Mouse (Mus musculus): ENCODE data around the gene A2ml1. TPM values are rescaled to one million over a fixed set of nuclear protein-coding genes. Genes with fewer than 3 reads are reported as not detected.

The A2ml1 gene
- polyA plus RNA-seq, 1 experiment from 2014 or later: not detected

- no peak overlapping the region for H3K27ac ChIP-seq (ENCODE audit: low read depth, low read length)
- ATAC-seq (replicated peaks; ENCODE audit: low FRiP score) (no peak), DNase-seq (ENCODE audit: low spot score) (no peak)
- no peak overlapping the region for H3K4me3 ChIP-seq (ENCODE audit: low read depth, low read length)
- H3K36me3 ChIP-seq (ENCODE audit: control insufficient read depth, insufficient read depth, low read length): no peaks in the 10 kb centered on the region
- H3K9me3 ChIP-seq (ENCODE audit: control insufficient read depth, low read length): no peaks in the 10 kb centered on the region
- H3K4me2 ChIP-seq (ENCODE audit: low read depth, low read length, severe bottlenecking): no peak overlapping the region
- no peak overlapping the region for H3K9ac ChIP-seq (ENCODE audit: low read length)
- WGBS: 88% methylated on average over 13 of the region's 13 CpGs
- H3K4me1 ChIP-seq (replicated peaks; ENCODE audit: control insufficient read depth, insufficient read depth, low read length): no peaks in the 10 kb centered on the region
- no peaks in the 10 kb centered on the region for H3K27me3 ChIP-seq (ENCODE audit: control insufficient read depth, insufficient read depth, low read length)
These were observed 38.2 kb downstream of the A2ml1 start for GRCm38 (mm10) chr6:128543226-128543625.

GRCm38 (mm10) chr6:128535250-128535649 is 46.2 kb downstream of the A2ml1 start:
- no peaks in the 10 kb centered on the region for H3K36me3 ChIP-seq (ENCODE audit: control insufficient read depth, insufficient read depth, low read length)
- 93% methylated on average over 2 of the region's 2 CpGs for WGBS

GRCm38 (mm10) chr6:128533296-128533695 is 48.1 kb downstream of the A2ml1 start:
- no peak for ATAC-seq (replicated peaks; ENCODE audit: low FRiP score)

More at GRCm38 (mm10) chr6:128535250-128535649, 46.2 kb downstream of the A2ml1 start:
- Histone ChIP-seq H3K27me3 (ENCODE audit: control insufficient read depth, insufficient read depth, low read length) (no peaks in the 10 kb centered on the region), H3K4me3 (ENCODE audit: low read depth, low read length) (no peak overlapping the region), H3K4me1 (replicated peaks; ENCODE audit: control insufficient read depth, insufficient read depth, low read length) (no peaks in the 10 kb centered on the region), H3K4me2 (ENCODE audit: low read depth, low read length, severe bottlenecking) (no peak overlapping the region), H3K9me3 (ENCODE audit: control insufficient read depth, low read length) (no peaks in the 10 kb centered on the region), H3K27ac (ENCODE audit: low read depth, low read length) (no peak overlapping the region), H3K9ac (ENCODE audit: low read length) (no peak overlapping the region)
- no peak for ATAC-seq (replicated peaks; ENCODE audit: low FRiP score)
- no peak for DNase-seq (ENCODE audit: low spot score)

GRCm38 (mm10) chr6:128532701-128533100 is 48.7 kb downstream of the A2ml1 start:
- whole genome bisulfite sequencing: 93% methylated on average over 9 of the region's 9 CpGs

More at GRCm38 (mm10) chr6:128533296-128533695, 48.1 kb downstream of the A2ml1 start:
- WGBS: 94% methylated on average over 6 of the region's 6 CpGs
- Histone ChIP-seq H3K27me3 (ENCODE audit: control insufficient read depth, insufficient read depth, low read length) (no peaks in the 10 kb centered on the region), H3K4me1 (replicated peaks; ENCODE audit: control insufficient read depth, insufficient read depth, low read length) (no peaks in the 10 kb centered on the region), H3K4me3 (ENCODE audit: low read depth, low read length) (no peak overlapping the region), H3K9me3 (ENCODE audit: control insufficient read depth, low read length) (no peaks in the 10 kb centered on the region), H3K9ac (ENCODE audit: low read length) (no peak overlapping the region), H3K4me2 (ENCODE audit: low read depth, low read length, severe bottlenecking) (no peak overlapping the region), H3K27ac (ENCODE audit: low read depth, low read length) (no peak overlapping the region), H3K36me3 (ENCODE audit: control insufficient read depth, insufficient read depth, low read length) (no peaks in the 10 kb centered on the region)
- DNase-seq (ENCODE audit: low spot score): no peak

GRCm38 (mm10) chr6:128528491-128528890 is 52.9 kb downstream of the A2ml1 start:
- Histone ChIP-seq H3K4me2 (ENCODE audit: low read depth, low read length, severe bottlenecking) (no peak overlapping the region), H3K4me1 (replicated peaks; ENCODE audit: control insufficient read depth, insufficient read depth, low read length) (no peaks in the 10 kb centered on the region), H3K9me3 (ENCODE audit: control insufficient read depth, low read length) (no peaks in the 10 kb centered on the region; the same call in 1 of the 2 replicates), H3K4me3 (ENCODE audit: low read depth, low read length) (no peak overlapping the region), H3K36me3 (ENCODE audit: control insufficient read depth, insufficient read depth, low read length) (no peaks in the 10 kb centered on the region), H3K27ac (ENCODE audit: low read depth, low read length) (no peak overlapping the region), H3K9ac (ENCODE audit: low read length) (no peak overlapping the region), H3K27me3 (ENCODE audit: control insufficient read depth, insufficient read depth, low read length) (no peaks in the 10 kb centered on the region)
- 89% methylated on average over 4 of the region's 4 CpGs for WGBS
- no peak for ATAC-seq (replicated peaks; ENCODE audit: low FRiP score)
- DNase-seq (ENCODE audit: low spot score): no peak

More at GRCm38 (mm10) chr6:128532701-128533100, 48.7 kb downstream of the A2ml1 start:
- H3K9ac ChIP-seq (ENCODE audit: low read length): no peak overlapping the region
- no peaks in the 10 kb centered on the region for H3K36me3 ChIP-seq (ENCODE audit: control insufficient read depth, insufficient read depth, low read length)
- no peak overlapping the region for H3K27ac ChIP-seq (ENCODE audit: low read depth, low read length)
- no peaks in the 10 kb centered on the region for H3K9me3 ChIP-seq (ENCODE audit: control insufficient read depth, low read length)
- H3K4me3 ChIP-seq (ENCODE audit: low read depth, low read length): no peak overlapping the region
- no peaks in the 10 kb centered on the region for H3K27me3 ChIP-seq (ENCODE audit: control insufficient read depth, insufficient read depth, low read length)
- no peak overlapping the region for H3K4me2 ChIP-seq (ENCODE audit: low read depth, low read length, severe bottlenecking)
- ATAC-seq (replicated peaks; ENCODE audit: low FRiP score): no peak
- DNase-seq (ENCODE audit: low spot score): no peak
- no peaks in the 10 kb centered on the region for H3K4me1 ChIP-seq (replicated peaks; ENCODE audit: control insufficient read depth, insufficient read depth, low read length)

GRCm38 (mm10) chr6:128527110-128527509 is 54.3 kb downstream of the A2ml1 start:
- H3K9ac ChIP-seq (ENCODE audit: low read length): no peak overlapping the region

GRCm38 (mm10) chr6:128526601-128527000 is 54.8 kb downstream of the A2ml1 start, which contains the start of gene Pzp:
Pzp (minus strand) TSS chr6:128526720.
- no peak for DNase-seq (ENCODE audit: low spot score)
- 94% methylated on average over 4 of the region's 4 CpGs for WGBS
- Histone ChIP-seq H3K27ac (ENCODE audit: low read depth, low read length) (no peak within 1 kb of the TSS), H3K9ac (ENCODE audit: low read length) (no peak within 1 kb of the TSS), H3K36me3 (ENCODE audit: control insufficient read depth, insufficient read depth, low read length) (no peaks in the 10 kb centered on the region), H3K27me3 (ENCODE audit: control insufficient read depth, insufficient read depth, low read length) (no peaks in the 10 kb centered on the region), H3K4me1 (replicated peaks; ENCODE audit: control insufficient read depth, insufficient read depth, low read length) (no peaks in the 10 kb centered on the region), H3K9me3 (ENCODE audit: control insufficient read depth, low read length) (no peaks in the 10 kb centered on the region; the same call in 1 of the 2 replicates), H3K4me3 (ENCODE audit: low read depth, low read length) (no peak within 1 kb of the TSS), H3K4me2 (ENCODE audit: low read depth, low read length, severe bottlenecking) (no peak within 1 kb of the TSS)
- ATAC-seq (replicated peaks; ENCODE audit: low FRiP score): no peak

More at GRCm38 (mm10) chr6:128527110-128527509, 54.3 kb downstream of the A2ml1 start:
- no peaks in the 10 kb centered on the region; the same call in 1 of the 2 replicates for H3K9me3 ChIP-seq (ENCODE audit: control insufficient read depth, low read length)
- DNase-seq (ENCODE audit: low spot score): no peak
- H3K27me3 ChIP-seq (ENCODE audit: control insufficient read depth, insufficient read depth, low read length): no peaks in the 10 kb centered on the region
- H3K4me1 ChIP-seq (replicated peaks; ENCODE audit: control insufficient read depth, insufficient read depth, low read length): no peaks in the 10 kb centered on the region
- no peak overlapping the region for H3K4me2 ChIP-seq (ENCODE audit: low read depth, low read length, severe bottlenecking)
- no peak for ATAC-seq (replicated peaks; ENCODE audit: low FRiP score)
- H3K36me3 ChIP-seq (ENCODE audit: control insufficient read depth, insufficient read depth, low read length): no peaks in the 10 kb centered on the region
- 93% methylated on average over 1 of the region's 1 CpGs for WGBS
- H3K4me3 ChIP-seq (ENCODE audit: low read depth, low read length): no peak overlapping the region
- no peak overlapping the region for H3K27ac ChIP-seq (ENCODE audit: low read depth, low read length)

GRCm38 (mm10) chr6:128525801-128526200 is 55.6 kb downstream of the A2ml1 start:
- Histone ChIP-seq H3K9ac (ENCODE audit: low read length) (no peak overlapping the region), H3K36me3 (ENCODE audit: control insufficient read depth, insufficient read depth, low read length) (no peaks in the 10 kb centered on the region), H3K27me3 (ENCODE audit: control insufficient read depth, insufficient read depth, low read length) (no peaks in the 10 kb centered on the region), H3K9me3 (ENCODE audit: control insufficient read depth, low read length) (no peaks in the 10 kb centered on the region; the same call in 1 of the 2 replicates), H3K4me2 (ENCODE audit: low read depth, low read length, severe bottlenecking) (no peak overlapping the region), H3K4me1 (replicated peaks; ENCODE audit: control insufficient read depth, insufficient read depth, low read length) (no peaks in the 10 kb centered on the region), H3K4me3 (ENCODE audit: low read depth, low read length) (no peak overlapping the region), H3K27ac (ENCODE audit: low read depth, low read length) (no peak overlapping the region)
- WGBS: 93% methylated on average over 4 of the region's 4 CpGs
- ATAC-seq (replicated peaks; ENCODE audit: low FRiP score): no peak
- no peak for DNase-seq (ENCODE audit: low spot score)

GRCm38 (mm10) chr6:128523360-128523759 is 58.0 kb downstream of the A2ml1 start:
- Histone ChIP-seq H3K27me3 (ENCODE audit: control insufficient read depth, insufficient read depth, low read length) (no peaks in the 10 kb centered on the region), H3K4me3 (ENCODE audit: low read depth, low read length) (no peak overlapping the region), H3K9me3 (ENCODE audit: control insufficient read depth, low read length) (no peaks in the 10 kb centered on the region; the same call in 1 of the 2 replicates), H3K9ac (ENCODE audit: low read length) (no peak overlapping the region), H3K4me2 (ENCODE audit: low read depth, low read length, severe bottlenecking) (no peak overlapping the region), H3K27ac (ENCODE audit: low read depth, low read length) (no peak overlapping the region), H3K36me3 (ENCODE audit: control insufficient read depth, insufficient read depth, low read length) (no peaks in the 10 kb centered on the region), H3K4me1 (replicated peaks; ENCODE audit: control insufficient read depth, insufficient read depth, low read length) (no peaks in the 10 kb centered on the region)
- WGBS: 96% methylated on average over 3 of the region's 3 CpGs
- DNase-seq (ENCODE audit: low spot score) (no peak), ATAC-seq (replicated peaks; ENCODE audit: low FRiP score) (no peak)
